Mouse (Mus musculus) heart, embryonic 14.5 days (tissue): ENCODE measurements around the gene Pkm. TPM values are rescaled to one million over a fixed set of nuclear protein-coding genes. Genes with fewer than 3 reads are reported as not detected.

ENCODE experiments used
- polyA plus RNA-seq: library from polyadenylated mRNA; unstranded; fragments of >200 nt; fragmentation: Nextera tagmentation; extraction: Ambion mirVana; gene quantifications from 2 replicates; pipeline ENCODE4 v1.2.1, GENCODE M21; 2014

The Pkm gene
- polyA plus RNA-seq, 1 experiment from 2014 or later: 1,798 TPM

Other genes with a start within 250 kb of the Pkm start
- 14.9 and 18.3 TPM in 2 replicates for gene Arih1, start 169.8 kb upstream of the Pkm start, polyA plus RNA-seq
- gene Hexa, start 116.8 kb upstream of the Pkm start, polyA plus RNA-seq: 87.6 and 91.4 TPM in 2 replicates
- gene Tmem202, start 116.5 kb upstream of the Pkm start, polyA plus RNA-seq: 0.55 TPM in 1 of 2 replicates, not detected in the other
- gene Celf6, start 78.5 kb upstream of the Pkm start, polyA plus RNA-seq: 0.16 and 0.34 TPM in 2 replicates
- gene Parp6, start 39.1 kb upstream of the Pkm start, polyA plus RNA-seq: 19.5 and 24.6 TPM in 2 replicates
- gene Gramd2, start 23.8 kb downstream of the Pkm start, polyA plus RNA-seq: 0.27 and 0.43 TPM in 2 replicates
- 10.9 and 12.6 TPM in 2 replicates for gene Senp8, start 94.3 kb downstream of the Pkm start, polyA plus RNA-seq
- gene Myo9a, start 94.5 kb downstream of the Pkm start, polyA plus RNA-seq: 12.1 and 12.4 TPM in 2 replicates